Mouse (Mus musculus) olfactory bulb, adult 2 months (tissue): Measurements from ENCODE around the gene Smim8.

Experiments used
- CTCF ChIP-seq: fragments of 200-500 bp; IDR thresholded peaks from 2 replicates; pipeline ENCODE4 v1.5.1; 2012; ENCODE audit warnings: low read depth, mild to moderate bottlenecking, low read length, moderate library complexity; ENCODE audit not compliant: insufficient read depth
- POLR2A ChIP-seq: fragments of 200-500 bp; IDR thresholded peaks from 2 replicates; pipeline ENCODE4 v1.6.1; 2012; ENCODE audit warnings: mild to moderate bottlenecking, low read depth, low read length, moderate library complexity; ENCODE audit not compliant: insufficient read depth

DNA sequence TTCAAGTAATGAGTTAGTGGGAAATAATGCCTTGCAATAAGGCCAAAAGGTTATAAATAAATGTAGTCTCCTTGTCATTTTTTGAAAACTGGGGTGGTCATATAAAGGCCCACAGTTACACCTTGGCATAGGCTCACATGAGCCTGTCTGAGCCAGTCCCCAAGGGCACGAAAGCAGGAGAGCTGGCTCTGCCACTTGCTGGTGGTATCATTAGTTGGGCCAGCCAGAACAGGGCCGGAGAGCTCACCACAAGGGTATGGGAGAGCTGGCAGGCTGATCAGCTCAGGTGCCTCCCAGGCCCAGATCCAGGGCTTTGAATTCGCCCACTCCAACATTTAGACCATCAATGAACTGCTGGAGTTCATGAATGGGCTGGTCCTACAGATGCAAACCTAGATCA is 8.3 kb upstream of the Smim8 start:
- TF ChIP-seq CTCF = no peak
- TF ChIP-seq POLR2A = no peak
